Mouse (Mus musculus): Measurements from ENCODE around the gene Snx19.

DNA sequence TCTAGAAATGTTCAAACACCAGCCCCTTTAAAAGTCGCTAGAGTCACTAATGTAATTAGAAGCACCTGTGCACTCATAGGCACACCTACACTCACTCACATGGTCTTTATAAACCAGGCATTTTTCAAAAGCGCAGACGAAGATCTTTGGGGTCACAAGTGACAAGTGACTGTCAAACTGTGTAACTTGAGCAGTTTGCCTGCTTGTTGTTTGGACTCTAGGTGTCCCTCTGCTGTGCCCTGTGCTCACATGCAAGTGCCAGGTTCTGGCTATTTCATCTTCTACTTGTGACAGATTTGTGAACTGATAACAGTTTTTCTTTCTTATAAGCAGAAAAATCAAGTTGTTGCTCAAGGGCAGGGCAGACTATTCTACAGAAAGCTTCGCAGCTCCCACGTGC lies 3.5 kb downstream of the Snx19 start:
- TF ChIP-seq CTCF (IDR thresholded peaks at IDR 0.05; ENCODE audit: low read depth) (no peak), EP300 (IDR thresholded peaks at IDR 0.05; ENCODE audit: low read depth) (no peak)

Data from heart, postnatal 0 days (tissue).